Mouse (Mus musculus) midbrain, embryonic 11.5 days (tissue): ENCODE measurements around the gene Rab6a. TPM values are rescaled to one million over a fixed set of nuclear protein-coding genes. Genes with fewer than 3 reads are reported as not detected.
A peak's percentile ranks its signal among the peaks of the same experiment; 100 is the strongest.

Source experiments
- ATAC-seq: fragments of 200-750 bp; cut with Nextera tagmentation; 2 replicates; pipeline ENCODE4 v1.8.0; 2017; ENCODE audit warnings: moderate TSS enrichment, moderate library complexity; ENCODE audit not compliant: low FRiP score
- DNase-seq: peaks from one replicate; pipeline ENCODE4 v3.0.0; 2015; ENCODE audit warnings: low spot score; ENCODE audit errors: missing footprints
- H3K27ac ChIP-seq: fragments of 300-500 bp; sonication (generic); 2 replicates; pipeline ENCODE4 v1.5.1; 2014; ENCODE audit warnings: low read depth, low read length
- H3K27me3 ChIP-seq: fragments of 300-500 bp; sonication (generic); 2 replicates; pipeline ENCODE4 v1.6.1; 2014; ENCODE audit warnings: mild to moderate bottlenecking, low read length, moderate library complexity, mixed read lengths; ENCODE audit not compliant: control insufficient read depth, insufficient read depth
- H3K36me3 ChIP-seq: fragments of 300-500 bp; sonication (generic); 2 replicates; pipeline ENCODE4 v1.6.1; 2014; ENCODE audit warnings: mild to moderate bottlenecking, low read length, moderate library complexity, mixed read lengths; ENCODE audit not compliant: control insufficient read depth, insufficient read depth
- H3K4me1 ChIP-seq: fragments of 300-500 bp; sonication (generic); 2 replicates; pipeline ENCODE4 v1.6.1; 2014; ENCODE audit warnings: low read length; ENCODE audit not compliant: control insufficient read depth, insufficient read depth
- H3K4me2 ChIP-seq: fragments of 300-500 bp; sonication (generic); 2 replicates; pipeline ENCODE4 v1.6.1; 2014; ENCODE audit warnings: mild to moderate bottlenecking, moderate library complexity
- H3K4me3 ChIP-seq: fragments of 300-500 bp; sonication (generic); 2 replicates; pipeline ENCODE4 v1.5.1; 2014; ENCODE audit warnings: low read depth, low read length
- H3K9ac ChIP-seq: fragments of 300-500 bp; sonication (generic); 2 replicates; pipeline ENCODE4 v1.6.1; 2014; ENCODE audit warnings: low read length
- H3K9me3 ChIP-seq: fragments of 300-500 bp; sonication (generic); 2 replicates; pipeline ENCODE4 v1.6.1; 2016; ENCODE audit warnings: low read length; ENCODE audit not compliant: control insufficient read depth
- WGBS: fragments of 180-500 bp; shearing (Covaris S2); extraction: QIAGEN DNeasy Blood & Tissue Kit; methylation state at CpG from one replicate; pipeline ENCODE4 v1.1.7; 2014; 5-methylcytosine and 5-hydroxymethylcytosine counted together
- polyA plus RNA-seq: library from polyadenylated mRNA; unstranded; fragments of >200 nt; fragmentation: Nextera tagmentation; extraction: Ambion mirVana; gene quantifications from 2 replicates; pipeline ENCODE4 v1.2.1, GENCODE M21; 2014

Gene Rab6a
- polyA plus RNA-seq, 1 experiment from 2014 or later: 180 TPM

- Histone ChIP-seq H3K4me3 (no peak overlapping the region), H3K9ac (peak overlapping the region; percentile 41; the same call in 1 of the 2 replicates), H3K4me2 (peak overlapping the region; percentile 26; the same call in 1 of the 2 replicates)
These were observed 56.0 kb downstream of the Rab6a start for GRCm38 (mm10) chr7:100663190-100663589.

GRCm38 (mm10) chr7:100663729-100664304, 56.6 kb downstream of the Rab6a start:
- no peak for ATAC-seq
- Histone ChIP-seq H3K36me3 (no peaks in the 10 kb centered on the region), H3K9ac (peak overlapping the region; percentile 41; the same call in 1 of the 2 replicates), H3K4me1 (peaks cover 13% of the 10 kb centered on the region), H3K27me3 (no peaks in the 10 kb centered on the region), H3K27ac (no peak overlapping the region), H3K4me2 (peak overlapping the region; percentile 26; the same call in 1 of the 2 replicates), H3K4me3 (no peak overlapping the region), H3K9me3 (no peaks in the 10 kb centered on the region)
- DNase-seq: no peak
- WGBS: 57% methylated on average over 11 of the region's 11 CpGs

More at GRCm38 (mm10) chr7:100663190-100663589, 56.0 kb downstream of the Rab6a start:
- Histone ChIP-seq H3K36me3 (no peaks in the 10 kb centered on the region), H3K9me3 (no peaks in the 10 kb centered on the region), H3K27me3 (no peaks in the 10 kb centered on the region), H3K4me1 (peaks cover 13% of the 10 kb centered on the region), H3K27ac (no peak overlapping the region)
- DNase-seq (peak; percentile 99), ATAC-seq (peak; percentile 87)
- WGBS: 4% methylated on average over 13 of the region's 13 CpGs

- no peaks in the 10 kb centered on the region for H3K9me3 ChIP-seq
- H3K4me2 ChIP-seq: no peak overlapping the region
- H3K36me3 ChIP-seq: no peaks in the 10 kb centered on the region
- H3K27me3 ChIP-seq: no peaks in the 10 kb centered on the region
- no peaks in the 10 kb centered on the region for H3K4me1 ChIP-seq
- H3K27ac ChIP-seq: no peak overlapping the region
- 88% methylated on average over 5 of the region's 5 CpGs for WGBS
- H3K9ac ChIP-seq: no peak overlapping the region
- no peak overlapping the region for H3K4me3 ChIP-seq
- no peak for ATAC-seq
- DNase-seq: no peak
These were observed 63.4 kb downstream of the Rab6a start for GRCm38 (mm10) chr7:100670646-100671045.

- Histone ChIP-seq H3K9me3 (no peaks in the 10 kb centered on the region), H3K9ac (no peak overlapping the region), H3K4me1 (no peaks in the 10 kb centered on the region), H3K36me3 (no peaks in the 10 kb centered on the region), H3K4me3 (no peak overlapping the region), H3K27ac (no peak overlapping the region), H3K27me3 (no peaks in the 10 kb centered on the region), H3K4me2 (no peak overlapping the region)
- WGBS: 61% methylated on average over 7 of the region's 7 CpGs
- DNase-seq (no peak), ATAC-seq (no peak)
These were observed 66.2 kb downstream of the Rab6a start for GRCm38 (mm10) chr7:100673452-100673851.

- H3K9me3 ChIP-seq: no peaks in the 10 kb centered on the region
- H3K4me2 ChIP-seq: no peak overlapping the region
- DNase-seq: no peak
- no peak overlapping the region for H3K4me3 ChIP-seq
- no peaks in the 10 kb centered on the region for H3K4me1 ChIP-seq
- no peak overlapping the region for H3K9ac ChIP-seq
- H3K36me3 ChIP-seq: no peaks in the 10 kb centered on the region
- 94% methylated on average over 2 of the region's 2 CpGs for WGBS
- H3K27ac ChIP-seq: no peak overlapping the region
- ATAC-seq: no peak
- H3K27me3 ChIP-seq: no peaks in the 10 kb centered on the region
These were observed 67.7 kb downstream of the Rab6a start for GRCm38 (mm10) chr7:100674941-100675340.

GRCm38 (mm10) chr7:100678052-100678451, 70.8 kb downstream of the Rab6a start:
- no peak overlapping the region for H3K4me2 ChIP-seq
- no peaks in the 10 kb centered on the region for H3K27me3 ChIP-seq
- no peaks in the 10 kb centered on the region for H3K9me3 ChIP-seq
- H3K36me3 ChIP-seq: no peaks in the 10 kb centered on the region
- no peaks in the 10 kb centered on the region for H3K4me1 ChIP-seq
- H3K27ac ChIP-seq: no peak overlapping the region
- H3K4me3 ChIP-seq: no peak overlapping the region
- WGBS: 81% methylated on average over 5 of the region's 5 CpGs
- no peak for ATAC-seq
- DNase-seq: no peak
- H3K9ac ChIP-seq: no peak overlapping the region

- no peak overlapping the region for H3K4me3 ChIP-seq
- 71% methylated on average over 15 of the region's 15 CpGs for WGBS
- no peaks in the 10 kb centered on the region for H3K36me3 ChIP-seq
- H3K4me2 ChIP-seq: no peak overlapping the region
- H3K27me3 ChIP-seq: no peaks in the 10 kb centered on the region
- no peak for DNase-seq
- no peak for ATAC-seq
- H3K9ac ChIP-seq: no peak overlapping the region
- H3K4me1 ChIP-seq: no peaks in the 10 kb centered on the region
- H3K27ac ChIP-seq: no peak overlapping the region
- no peaks in the 10 kb centered on the region for H3K9me3 ChIP-seq
These were observed 72.0 kb downstream of the Rab6a start for GRCm38 (mm10) chr7:100678948-100679880.

- no peak overlapping the region for H3K4me3 ChIP-seq
- WGBS: 64% methylated on average over 5 of the region's 5 CpGs
- DNase-seq: no peak
- H3K4me1 ChIP-seq: no peaks in the 10 kb centered on the region
- no peaks in the 10 kb centered on the region for H3K27me3 ChIP-seq
- no peak overlapping the region for H3K4me2 ChIP-seq
- H3K27ac ChIP-seq: no peak overlapping the region
- H3K9ac ChIP-seq: no peak overlapping the region
- no peaks in the 10 kb centered on the region for H3K9me3 ChIP-seq
- ATAC-seq: no peak
- H3K36me3 ChIP-seq: no peaks in the 10 kb centered on the region
These were observed 73.9 kb downstream of the Rab6a start for GRCm38 (mm10) chr7:100681132-100681531.

GRCm38 (mm10) chr7:100683241-100683640, 76.0 kb downstream of the Rab6a start:
- WGBS: 86% methylated on average over 1 of the region's 1 CpGs
- Histone ChIP-seq H3K9me3 (no peaks in the 10 kb centered on the region), H3K9ac (no peak overlapping the region), H3K27ac (no peak overlapping the region), H3K36me3 (no peaks in the 10 kb centered on the region), H3K4me3 (no peak overlapping the region), H3K4me1 (no peaks in the 10 kb centered on the region), H3K27me3 (no peaks in the 10 kb centered on the region), H3K4me2 (no peak overlapping the region)
- no peak for ATAC-seq
- DNase-seq: no peak
